Mouse (Mus musculus): ENCODE measurements at regions not wholly inside any gene's neighbourhood (a gene's known extent, or its start where the extent isn't known, plus 50 kb on each side); places are given as distances from the start of the nearest gene placed in this dataset.

GRCm38 (mm10) chr13:70474746-70475145 is 162.7 kb downstream of the Ice1 start:
- no peak for DNase-seq (ENCODE audit: low spot score in 2 of 2)

GRCm38 (mm10) chr13:70475366-70475765 is 162.1 kb downstream of the Ice1 start:
- DNase-seq (ENCODE audit: low spot score in 2 of 2) = no peak

GRCm38 (mm10) chr13:70499302-70499701 is 138.1 kb downstream of the Ice1 start:
- no peak for DNase-seq (ENCODE audit: low spot score in 2 of 2)

Measured in spleen, postnatal 36 days (tissue).